Mouse (Mus musculus) myocyte (in vitro differentiated cells): Measurements from ENCODE around the gene 2210010C04Rik. TPM values are rescaled to one million over a fixed set of nuclear protein-coding genes. Genes with fewer than 3 reads are reported as not detected.

Experiments used
- H3K27me3 ChIP-seq: one replicate; pipeline ENCODE4 v1.6.1; 2011; ENCODE audit not compliant: control insufficient read depth, insufficient read depth, insufficient read length
- H3K36me3 ChIP-seq: one replicate; pipeline ENCODE4 v1.6.1; 2011; ENCODE audit not compliant: control insufficient read depth, insufficient read depth
- H3K4me2 ChIP-seq: one replicate; pipeline ENCODE4 v1.6.1; 2011; ENCODE audit warnings: low read depth, control low read depth
- H3K4me3 ChIP-seq: one replicate; pipeline ENCODE4 v1.5.1; 2011; ENCODE audit warnings: mild to moderate bottlenecking, control low read depth, moderate library complexity
- H3K79me2 ChIP-seq: one replicate; pipeline ENCODE4 v1.6.1; 2011; ENCODE audit not compliant: control insufficient read depth, insufficient read depth
- H3ac ChIP-seq: one replicate; pipeline ENCODE4 v1.6.1; 2011; ENCODE audit not compliant: control insufficient read depth, insufficient read length
- CEBPB ChIP-seq: IDR thresholded peaks from 2 replicates; pipeline ENCODE4 v1.6.1; 2011; ENCODE audit warnings: mild to moderate bottlenecking, moderate library complexity; ENCODE audit not compliant: poor library complexity, insufficient read depth, severe bottlenecking
- E2F4 ChIP-seq: IDR thresholded peaks from one replicate; pipeline ENCODE4 v1.6.1; 2011; ENCODE audit warnings: mild to moderate bottlenecking, control low read depth, moderate library complexity; ENCODE audit not compliant: insufficient read depth
- MAX ChIP-seq: IDR thresholded peaks from one replicate; pipeline ENCODE4 v1.6.1; 2011; ENCODE audit warnings: low read depth, mild to moderate bottlenecking, control low read depth
- MYOD1 ChIP-seq, 3 experiments: IDR thresholded peaks; one replicate each; pipeline ENCODE4 v1.6.1; 2011; ENCODE audit warnings: control low read depth in 2 of 3, low read depth in 2 of 3, mild to moderate bottlenecking in 2 of 3, moderate library complexity in 1 of 3; ENCODE audit not compliant: insufficient read length in 2 of 3, control insufficient read depth in 1 of 3
- MYOG ChIP-seq, 3 experiments: IDR thresholded peaks; one replicate each; pipeline ENCODE4 v1.6.1; 2011; ENCODE audit warnings: control low read depth in 2 of 3, low read depth in 2 of 3, mild to moderate bottlenecking in 2 of 3; ENCODE audit not compliant: insufficient read length in 2 of 3, control insufficient read depth in 1 of 3, insufficient read depth in 1 of 3
- POLR2A ChIP-seq: IDR thresholded peaks from one replicate; pipeline ENCODE4 v1.6.1; 2011; ENCODE audit warnings: low read depth, mild to moderate bottlenecking, control low read depth, moderate library complexity; ENCODE audit not compliant: insufficient read length
- POLR2AphosphoS2 ChIP-seq: IDR thresholded peaks from one replicate; pipeline ENCODE4 v1.6.1; 2011; ENCODE audit warnings: low read depth, control low read depth; ENCODE audit not compliant: insufficient read length
- REST ChIP-seq: IDR thresholded peaks from one replicate; pipeline ENCODE4 v1.6.1; 2011; ENCODE audit warnings: mild to moderate bottlenecking, control low read depth, moderate library complexity; ENCODE audit not compliant: insufficient read depth, insufficient read length
- SRF ChIP-seq: IDR thresholded peaks from one replicate; pipeline ENCODE4 v1.6.1; 2011; ENCODE audit warnings: low read depth; ENCODE audit not compliant: control insufficient read depth, insufficient read length
- TCF12 ChIP-seq: IDR thresholded peaks from one replicate; pipeline ENCODE4 v1.6.1; 2011; ENCODE audit warnings: mild to moderate bottlenecking, control low read depth; ENCODE audit not compliant: poor library complexity, insufficient read depth, severe bottlenecking
- TCF3 ChIP-seq: IDR thresholded peaks from one replicate; pipeline ENCODE4 v1.6.1; 2011; ENCODE audit warnings: low read depth, control low read depth; ENCODE audit not compliant: insufficient read length
- USF1 ChIP-seq: IDR thresholded peaks from one replicate; pipeline ENCODE4 v1.6.1; 2011; ENCODE audit warnings: low read depth, mild to moderate bottlenecking, control low read depth, moderate library complexity
- polyA plus RNA-seq: library from polyadenylated mRNA; unstranded; fragments of >200 nt; fragmentation: generic; extraction: Trizol; gene quantifications from one replicate; pipeline ENCODE4 v1.2.1, GENCODE M21; 2012; ENCODE audit warnings: missing spikeins

Gene 2210010C04Rik
- polyA plus RNA-seq, 1 experiment: 0.10 TPM

- H3K4me2 ChIP-seq: no peak overlapping the region
- no peak for TF ChIP-seq TCF3
- TF ChIP-seq TCF12: no peak
- TF ChIP-seq CEBPB: no peak
- no peak overlapping the region for H3ac ChIP-seq
- no peak overlapping the region for H3K4me3 ChIP-seq
- no peaks in the 10 kb centered on the region for H3K79me2 ChIP-seq
- no peaks in the 10 kb centered on the region for H3K27me3 ChIP-seq
- H3K36me3 ChIP-seq: no peaks in the 10 kb centered on the region
These were observed 9.4 kb upstream of the 2210010C04Rik start for GRCm38 (mm10) chr6:41044753-41045152.

GRCm38 (mm10) chr6:41044314-41044713, 9.0 kb upstream of the 2210010C04Rik start:
- Histone ChIP-seq H3ac (no peak overlapping the region), H3K36me3 (no peaks in the 10 kb centered on the region), H3K4me2 (no peak overlapping the region), H3K4me3 (no peak overlapping the region), H3K27me3 (no peaks in the 10 kb centered on the region), H3K79me2 (no peaks in the 10 kb centered on the region)
- TF ChIP-seq REST (no peak), TCF3 (no peak), POLR2A (no peak), E2F4 (no peak)

- Histone ChIP-seq H3K79me2 (no peaks in the 10 kb centered on the region), H3K36me3 (no peaks in the 10 kb centered on the region), H3ac (no peak overlapping the region), H3K4me3 (no peak overlapping the region), H3K4me2 (no peak overlapping the region), H3K27me3 (no peaks in the 10 kb centered on the region)
- TF ChIP-seq MYOG (IDR thresholded peaks at IDR 0.05; ENCODE audit: control insufficient read depth in 1 of 3, insufficient read depth in 1 of 3, insufficient read length in 2 of 3, low read depth in 2 of 3) (peak in 2 of 3 experiments; percentile 20 to 62), USF1 (no peak), POLR2A (no peak), MYOD1 (IDR thresholded peaks at IDR 0.05; ENCODE audit: control insufficient read depth in 1 of 3, insufficient read length in 2 of 3, low read depth in 2 of 3) (peak in 2 of 3 experiments; percentile 26 to 69)
These were observed 2.5 kb downstream of the 2210010C04Rik start for GRCm38 (mm10) chr6:41032802-41033201.

GRCm38 (mm10) chr6:41032231-41032630, 3.1 kb downstream of the 2210010C04Rik start:
- no peak overlapping the region for H3K4me3 ChIP-seq
- H3ac ChIP-seq: no peak overlapping the region
- TF ChIP-seq TCF12: no peak
- no peak for TF ChIP-seq E2F4
- no peak for TF ChIP-seq CEBPB
- no peak for TF ChIP-seq TCF3
- no peak for TF ChIP-seq MYOG (IDR thresholded peaks at IDR 0.05; ENCODE audit: control insufficient read depth in 1 of 3, insufficient read depth in 1 of 3, insufficient read length in 2 of 3, low read depth in 2 of 3)
- no peak for TF ChIP-seq SRF
- TF ChIP-seq MYOD1 (IDR thresholded peaks at IDR 0.05; ENCODE audit: control insufficient read depth in 1 of 3, insufficient read length in 2 of 3, low read depth in 2 of 3): no peak
- no peak for TF ChIP-seq POLR2A
- TF ChIP-seq MAX: no peak
- no peaks in the 10 kb centered on the region for H3K79me2 ChIP-seq
- H3K36me3 ChIP-seq: no peaks in the 10 kb centered on the region
- H3K27me3 ChIP-seq: no peaks in the 10 kb centered on the region
- no peak overlapping the region for H3K4me2 ChIP-seq

- Histone ChIP-seq H3K4me3 (no peak overlapping the region), H3K36me3 (no peaks in the 10 kb centered on the region), H3K27me3 (no peaks in the 10 kb centered on the region), H3K79me2 (no peaks in the 10 kb centered on the region), H3ac (no peak overlapping the region), H3K4me2 (no peak overlapping the region)
- TF ChIP-seq REST (no peak), TCF3 (no peak), E2F4 (no peak), CEBPB (no peak), POLR2AphosphoS2 (no peak), MYOG (IDR thresholded peaks at IDR 0.05; ENCODE audit: control insufficient read depth in 1 of 3, insufficient read depth in 1 of 3, insufficient read length in 2 of 3, low read depth in 2 of 3) (no peak), SRF (no peak), POLR2A (no peak), MYOD1 (IDR thresholded peaks at IDR 0.05; ENCODE audit: control insufficient read depth in 1 of 3, insufficient read length in 2 of 3, low read depth in 2 of 3) (no peak), TCF12 (no peak)
These were observed 4.5 kb downstream of the 2210010C04Rik start for GRCm38 (mm10) chr6:41030821-41031220.

GRCm38 (mm10) chr6:41027053-41027452, 8.3 kb downstream of the 2210010C04Rik start:
- peak overlapping the region; percentile 68 for H3K4me2 ChIP-seq
- no peak overlapping the region for H3ac ChIP-seq
- H3K27me3 ChIP-seq: no peaks in the 10 kb centered on the region
- no peaks in the 10 kb centered on the region for H3K36me3 ChIP-seq
- no peaks in the 10 kb centered on the region for H3K79me2 ChIP-seq
- TF ChIP-seq POLR2A (no peak), E2F4 (no peak), CEBPB (peak; percentile 86), MAX (no peak), MYOG (IDR thresholded peaks at IDR 0.05; ENCODE audit: control insufficient read depth in 1 of 3, insufficient read depth in 1 of 3, insufficient read length in 2 of 3, low read depth in 2 of 3) (no peak), REST (no peak), TCF12 (no peak), SRF (no peak)
- no peak overlapping the region for H3K4me3 ChIP-seq
